Mouse (Mus musculus) MEL (cell line): Measurements from ENCODE around the gene Mosmo. TPM values are rescaled to one million over a fixed set of nuclear protein-coding genes. Genes with fewer than 3 reads are reported as not detected.

Experiments
- DNase-seq: peaks from one replicate; pipeline ENCODE4 v3.0.0; 2011; ENCODE audit warnings: low read depth, low spot score
- H3K27ac ChIP-seq: 2 replicates; pipeline ENCODE4 v1.5.1; 2012; ENCODE audit warnings: low read depth, mild to moderate bottlenecking, control low read depth, low read length, moderate library complexity; ENCODE audit not compliant: control insufficient read depth
- H3K27me3 ChIP-seq, 2 experiments: fragments of 150-350 bp in 1 of 2; sonication (generic) in 1 of 2; 2 replicates each; pipeline ENCODE4 v1.6.1; 2012; ENCODE audit warnings: low read length in 2 of 2, mild to moderate bottlenecking in 2 of 2, improper control_type of control experiment in 1 of 2, moderate library complexity in 1 of 2; ENCODE audit not compliant: insufficient read depth in 2 of 2, control insufficient read depth in 1 of 2
- H3K36me3 ChIP-seq, 2 experiments: 2 replicates each; pipeline ENCODE4 v1.6.1; 2012 to 2014; ENCODE audit warnings: low read length in 2 of 2, improper control_type of control experiment in 1 of 2, inconsistent platforms in 1 of 2, mild to moderate bottlenecking in 1 of 2; ENCODE audit not compliant: insufficient read depth in 2 of 2, control insufficient read depth in 1 of 2
- H3K4me1 ChIP-seq, 2 experiments: fragments of 150-350 bp in 1 of 2; sonication (generic) in 1 of 2; 2 replicates each; pipeline ENCODE4 v1.6.1; 2012; ENCODE audit warnings: low read length in 2 of 2, improper control_type of control experiment in 1 of 2, mild to moderate bottlenecking in 1 of 2; ENCODE audit not compliant: insufficient read depth in 2 of 2, control insufficient read depth in 1 of 2
- H3K4me3 ChIP-seq, 2 experiments: fragments of 150-350 bp in 1 of 2; sonication (generic) in 1 of 2; 2 replicates each; pipeline ENCODE4 v1.5.1; 2012; ENCODE audit warnings: low read depth in 2 of 2, low read length in 2 of 2, mild to moderate bottlenecking in 2 of 2, moderate library complexity in 2 of 2, control low read depth in 1 of 2, improper control_type of control experiment in 1 of 2; ENCODE audit not compliant: control insufficient read depth in 1 of 2, insufficient read depth in 1 of 2
- H3K79me2 ChIP-seq: 2 replicates; pipeline ENCODE4 v1.6.1; 2012; ENCODE audit warnings: mild to moderate bottlenecking, low read length, moderate library complexity; ENCODE audit not compliant: control insufficient read depth, poor library complexity, insufficient read depth
- H3K9ac ChIP-seq: 2 replicates; pipeline ENCODE4 v1.6.1; 2012; ENCODE audit warnings: low read depth, mild to moderate bottlenecking, control low read depth, low read length, moderate library complexity; ENCODE audit not compliant: control insufficient read depth, poor library complexity, severe bottlenecking
- H3K9me3 ChIP-seq: fragments of 150-350 bp; sonication (generic); replicated peaks from 2 replicates; pipeline ENCODE4 v1.6.1; 2012; ENCODE audit warnings: mild to moderate bottlenecking, low read length, improper control_type of control experiment, moderate library complexity; ENCODE audit not compliant: insufficient read depth
- CHD2 ChIP-seq: IDR thresholded peaks from 2 replicates; pipeline ENCODE4 v1.6.1; 2011; ENCODE audit warnings: low read length, improper control_type of control experiment
- CTCF ChIP-seq, 3 experiments: IDR thresholded peaks in 2 of 3; conservative IDR thresholded peaks in 1 of 3; 2 replicates each; pipeline ENCODE4 v1.5.1; 2011 to 2012; ENCODE audit warnings: low read length in 3 of 3, low read depth in 2 of 3, mild to moderate bottlenecking in 2 of 3, improper control_type of control experiment in 1 of 3, inconsistent platforms in 1 of 3, mixed read lengths in 1 of 3, moderate library complexity in 1 of 3; ENCODE audit not compliant: control insufficient read depth in 1 of 3, insufficient read depth in 1 of 3, poor library complexity in 1 of 3, severe bottlenecking in 1 of 3
- E2F4 ChIP-seq: IDR thresholded peaks from 2 replicates; pipeline ENCODE4 v1.6.1; 2011; ENCODE audit warnings: low read depth, low read length, improper control_type of control experiment, borderline replicate concordance
- EP300 ChIP-seq, 2 experiments: IDR thresholded peaks; 2 replicates each; pipeline ENCODE4 v1.6.1; 2011; ENCODE audit warnings: improper control_type of control experiment in 2 of 2, low read length in 2 of 2, low read depth in 1 of 2, mild to moderate bottlenecking in 1 of 2
- ETS1 ChIP-seq: IDR thresholded peaks from 2 replicates; pipeline ENCODE4 v1.6.1; 2012; ENCODE audit warnings: low read depth, mild to moderate bottlenecking, inconsistent platforms, low read length, improper control_type of control experiment, moderate library complexity
- GABPA ChIP-seq: IDR thresholded peaks from 2 replicates; pipeline ENCODE4 v1.6.1; 2012; ENCODE audit warnings: low read depth, mild to moderate bottlenecking, inconsistent platforms, low read length, improper control_type of control experiment, moderate library complexity
- HCFC1 ChIP-seq: IDR thresholded peaks from 2 replicates; pipeline ENCODE4 v1.6.1; 2012; ENCODE audit warnings: low read depth, mild to moderate bottlenecking, inconsistent platforms, low read length, improper control_type of control experiment, moderate library complexity
- JUND ChIP-seq: IDR thresholded peaks from 2 replicates; pipeline ENCODE4 v1.6.1; 2011; ENCODE audit warnings: low read depth, mild to moderate bottlenecking, improper control_type of control experiment, low read length
- KAT2A ChIP-seq: conservative IDR thresholded peaks from 2 replicates; pipeline ENCODE4 v1.6.1; 2012; ENCODE audit warnings: low read depth, low read length, improper control_type of control experiment, inconsistent platforms
- MEF2A ChIP-seq: IDR thresholded peaks from 2 replicates; pipeline ENCODE4 v1.6.1; 2014; ENCODE audit warnings: low read depth, mild to moderate bottlenecking, inconsistent platforms, low read length, improper control_type of control experiment; ENCODE audit not compliant: poor library complexity, insufficient replicate concordance, severe bottlenecking; ENCODE audit errors: extremely low read depth
- MXI1 ChIP-seq: IDR thresholded peaks from 2 replicates; pipeline ENCODE4 v1.6.1; 2011; ENCODE audit warnings: mild to moderate bottlenecking, low read depth, low read length, improper control_type of control experiment
- MYB ChIP-seq: IDR thresholded peaks from 2 replicates; pipeline ENCODE4 v1.6.1; 2011; ENCODE audit warnings: mild to moderate bottlenecking, low read depth, low read length, improper control_type of control experiment
- NRF1 ChIP-seq: IDR thresholded peaks from 2 replicates; pipeline ENCODE4 v1.6.1; 2014; ENCODE audit warnings: low read depth, mild to moderate bottlenecking, inconsistent platforms, low read length, improper control_type of control experiment, moderate library complexity; ENCODE audit not compliant: poor library complexity, insufficient read depth, severe bottlenecking
- POLR2A ChIP-seq, 2 experiments: IDR thresholded peaks; 2 replicates each; pipeline ENCODE4 v1.6.1; 2011 to 2012; ENCODE audit warnings: low read length in 2 of 2, mild to moderate bottlenecking in 2 of 2, control low read depth in 1 of 2, improper control_type of control experiment in 1 of 2, low read depth in 1 of 2, moderate library complexity in 1 of 2; ENCODE audit not compliant: control insufficient read depth in 1 of 2, insufficient read depth in 1 of 2, poor library complexity in 1 of 2
- POLR2AphosphoS2 ChIP-seq: IDR thresholded peaks from 2 replicates; pipeline ENCODE4 v1.6.1; 2011; ENCODE audit warnings: low read length, improper control_type of control experiment
- RAD21 ChIP-seq: IDR thresholded peaks from 2 replicates; pipeline ENCODE4 v1.6.1; 2011; ENCODE audit warnings: mild to moderate bottlenecking, low read depth, low read length, improper control_type of control experiment
- SMC3 ChIP-seq: IDR thresholded peaks from 2 replicates; pipeline ENCODE4 v1.6.1; 2011; ENCODE audit warnings: low read depth, low read length, improper control_type of control experiment
- TAL1 ChIP-seq: IDR thresholded peaks from 2 replicates; pipeline ENCODE4 v1.6.1; 2012; ENCODE audit warnings: mild to moderate bottlenecking, inconsistent platforms, low read length, moderate library complexity, mixed read lengths
- TBP ChIP-seq: IDR thresholded peaks from 2 replicates; pipeline ENCODE4 v1.8.0; 2011; ENCODE audit warnings: low read depth, low read length, improper control_type of control experiment
- TCF12 ChIP-seq: IDR thresholded peaks from 2 replicates; pipeline ENCODE4 v1.6.1; 2014; ENCODE audit warnings: low read depth, mild to moderate bottlenecking, inconsistent platforms, low read length, improper control_type of control experiment, moderate library complexity
- USF2 ChIP-seq, 2 experiments: IDR thresholded peaks; 2 replicates each; pipeline ENCODE4 v1.6.1; 2011 to 2012; ENCODE audit warnings: improper control_type of control experiment in 2 of 2, low read length in 2 of 2, borderline replicate concordance in 1 of 2, inconsistent platforms in 1 of 2, low read depth in 1 of 2, mild to moderate bottlenecking in 1 of 2; ENCODE audit not compliant: insufficient read depth in 1 of 2
- ZC3H11A ChIP-seq: IDR thresholded peaks from 2 replicates; pipeline ENCODE4 v1.6.1; 2012; ENCODE audit warnings: low read depth, mild to moderate bottlenecking, inconsistent platforms, low read length, improper control_type of control experiment
- ZNF384 ChIP-seq: IDR thresholded peaks from 2 replicates; pipeline ENCODE4 v1.6.1; 2012; ENCODE audit warnings: low read depth, mild to moderate bottlenecking, inconsistent platforms, low read length, improper control_type of control experiment
- polyA plus RNA-seq, 2 experiments: library from polyadenylated mRNA; stranded (reverse) in 1 of 2; unstranded in 1 of 2; fragments of >175 nt in 1 of 2; fragments of >200 nt in 1 of 2; gene quantifications; 2 replicates each; pipeline versions ENCODE4 v1.2.1 to v1.2.4; 2012; ENCODE audit warnings: low replicate concordance in 2 of 2, low read depth in 1 of 2; ENCODE audit not compliant: insufficient read length in 2 of 2, insufficient read depth in 1 of 2, missing spikeins in 1 of 2
- total RNA-seq: library from RNA; depleted of rRNA; stranded (reverse); fragments of 300-350 nt; gene quantifications from 2 replicates; pipeline ENCODE4 v1.2.3, GENCODE M21; 2012

The Mosmo gene
- total and polyA plus RNA-seq, 3 experiments, result 20.0 to 30.0 (median 23.5) TPM

DNA sequence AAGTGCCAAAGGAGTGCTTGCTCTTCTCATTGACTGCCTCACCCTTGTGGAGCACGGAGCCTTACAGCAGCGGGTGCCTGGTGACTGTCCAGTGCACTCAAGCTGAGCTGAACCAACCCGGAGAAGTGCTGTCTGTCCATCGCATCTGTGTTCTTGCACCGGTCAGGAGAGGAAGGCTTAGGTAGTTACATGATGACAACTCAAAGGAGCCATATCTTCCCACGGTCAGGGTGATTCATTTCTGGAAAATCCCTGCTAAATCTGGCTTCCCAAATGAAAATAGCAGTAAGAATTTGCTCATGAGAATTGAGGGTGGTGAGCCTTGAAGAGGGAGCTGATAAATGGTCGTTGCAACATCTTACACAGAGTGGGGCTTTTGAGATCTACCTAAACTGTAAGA, 74.5 kb downstream of the Mosmo start:
- Histone ChIP-seq H3K9ac (no peak overlapping the region), H3K27me3 (peaks cover 2 to 5% of the 10 kb centered on the region in 2 experiments; a peak in 3 of 4 replicates), H3K9me3 (no peaks in the 10 kb centered on the region), H3K79me2 (no peaks in the 10 kb centered on the region), H3K4me1 (no peaks in the 10 kb centered on the region; a peak in 1 of 4 replicates), H3K4me3 (no peak overlapping the region), H3K27ac (no peak overlapping the region), H3K36me3 (no peaks in the 10 kb centered on the region)
- DNase-seq, result no peak
- TF ChIP-seq USF2 (IDR thresholded peaks at IDR 0.05; ENCODE audit: borderline replicate concordance in 1 of 2, insufficient read depth in 1 of 2, low read depth in 1 of 2, low read length in 2 of 2) (no peak), MYB (no peak)

DNA sequence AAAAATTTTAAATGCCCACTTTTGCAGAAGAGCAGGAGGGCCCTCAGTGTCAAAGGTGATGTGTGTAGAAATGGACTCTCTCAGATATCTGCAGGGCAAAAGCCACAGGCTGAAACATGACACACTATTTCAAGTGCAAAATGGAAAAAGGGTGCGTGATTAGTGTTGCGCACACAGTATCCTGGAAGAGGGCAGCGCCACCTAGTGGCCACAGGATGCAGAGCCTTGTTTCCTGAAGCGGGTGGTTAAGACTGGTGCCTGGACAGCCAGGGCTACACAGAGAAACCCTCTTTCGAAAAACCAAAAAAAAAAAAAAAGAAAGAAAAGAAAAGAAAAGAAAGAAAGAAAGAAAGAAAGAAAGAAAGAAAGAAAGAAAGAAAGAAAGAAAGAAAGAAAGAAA, 77.3 kb downstream of the Mosmo start:
- Histone ChIP-seq H3K79me2 (no peaks in the 10 kb centered on the region), H3K27ac (no peak overlapping the region), H3K4me3 (no peak overlapping the region), H3K27me3 (peaks cover 0 to 2% of the 10 kb centered on the region in 2 experiments; a peak in 3 of 4 replicates), H3K36me3 (no peaks in the 10 kb centered on the region), H3K9ac (no peak overlapping the region), H3K4me1 (no peaks in the 10 kb centered on the region; a peak in 1 of 4 replicates), H3K9me3 (no peaks in the 10 kb centered on the region)
- TF ChIP-seq ZNF384 (0 out of 2 replicates have a peak, but pooled peaks have one; percentile 21), RAD21 (peak; percentile 86), ZC3H11A (peak; percentile 92), TCF12 (no peak), CHD2 (no peak), SMC3 (peak; percentile 97), CTCF (IDR thresholded peaks at IDR 0.05 in 2 of 3, conservative IDR thresholded peaks at IDR 0.05 in 1 of 3; ENCODE audit: control insufficient read depth in 1 of 3, insufficient read depth in 1 of 3, low read depth in 2 of 3, low read length in 3 of 3, poor library complexity in 1 of 3, severe bottlenecking in 1 of 3) (peak; percentile 74 to 98 (median 89)), KAT2A (no peak), E2F4 (no peak), NRF1 (peak; percentile 36; the same call in 1 of the 2 replicates)
- peak; percentile 88 for DNase-seq

DNA sequence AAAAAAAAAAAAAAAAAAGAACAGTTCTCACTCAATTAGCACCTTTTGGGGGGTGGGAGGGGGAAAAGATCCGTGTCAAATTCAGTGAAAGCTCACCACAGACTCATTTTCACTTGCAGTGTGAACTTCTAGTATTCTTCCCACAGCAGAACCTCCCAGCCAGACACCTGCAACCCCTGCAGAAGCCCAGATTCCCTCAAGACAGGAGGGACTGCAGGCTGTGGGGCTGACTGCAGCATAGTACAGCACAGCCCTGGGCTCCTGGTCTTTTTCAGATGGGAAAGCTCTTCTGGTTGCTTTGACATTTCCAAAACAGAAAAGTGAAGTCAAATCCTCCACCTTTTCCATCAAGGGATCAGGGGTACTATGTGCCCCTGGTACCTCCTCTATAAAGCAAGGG, 90.0 kb downstream of the Mosmo start:
- Histone ChIP-seq H3K27me3 (peaks cover 0 to 7% of the 10 kb centered on the region in 2 experiments; a peak in 3 of 4 replicates), H3K27ac (no peak overlapping the region), H3K9ac (no peak overlapping the region), H3K4me1 (no peaks in the 10 kb centered on the region), H3K4me3 (no peak overlapping the region), H3K9me3 (no peaks in the 10 kb centered on the region), H3K79me2 (no peaks in the 10 kb centered on the region), H3K36me3 (no peaks in the 10 kb centered on the region)
- TF ChIP-seq ETS1, result no peak
- TF ChIP-seq RAD21, result no peak
- TF ChIP-seq TBP, result no peak
- no peak for TF ChIP-seq POLR2AphosphoS2
- no peak for TF ChIP-seq MEF2A
- TF ChIP-seq HCFC1, result no peak
- TF ChIP-seq POLR2A (IDR thresholded peaks at IDR 0.05; ENCODE audit: control insufficient read depth in 1 of 2, insufficient read depth in 1 of 2, low read depth in 1 of 2, low read length in 2 of 2, poor library complexity in 1 of 2), result no peak
- TF ChIP-seq ZNF384, result no peak
- TF ChIP-seq TAL1, result no peak
- no peak for TF ChIP-seq TCF12
- TF ChIP-seq E2F4, result no peak
- TF ChIP-seq MXI1, result no peak
- TF ChIP-seq JUND, result no peak
- no peak for TF ChIP-seq MYB
- no peak for TF ChIP-seq CHD2
- no peak for TF ChIP-seq EP300 (IDR thresholded peaks at IDR 0.05; ENCODE audit: low read depth in 1 of 2, low read length in 2 of 2)
- no peak for TF ChIP-seq GABPA
- no peak for DNase-seq
